Mouse (Mus musculus) MEL (cell line): ENCODE measurements around the gene Hoxc9.

Source experiments
- CTCF ChIP-seq, 3 experiments: IDR thresholded peaks in 2 of 3; conservative IDR thresholded peaks in 1 of 3; 2 replicates each; pipeline ENCODE4 v1.5.1; 2011 to 2012; ENCODE audit warnings: low read length in 3 of 3, low read depth in 2 of 3, mild to moderate bottlenecking in 2 of 3, improper control_type of control experiment in 1 of 3, inconsistent platforms in 1 of 3, mixed read lengths in 1 of 3, moderate library complexity in 1 of 3; ENCODE audit not compliant: control insufficient read depth in 1 of 3, insufficient read depth in 1 of 3, poor library complexity in 1 of 3, severe bottlenecking in 1 of 3
- ETS1 ChIP-seq: IDR thresholded peaks from 2 replicates; pipeline ENCODE4 v1.6.1; 2012; ENCODE audit warnings: low read depth, mild to moderate bottlenecking, inconsistent platforms, low read length, improper control_type of control experiment, moderate library complexity
- GATA1 ChIP-seq: IDR thresholded peaks from 2 replicates; pipeline ENCODE4 v1.6.1; 2011; ENCODE audit warnings: low read depth, low read length, improper control_type of control experiment
- HCFC1 ChIP-seq: IDR thresholded peaks from 2 replicates; pipeline ENCODE4 v1.6.1; 2012; ENCODE audit warnings: low read depth, mild to moderate bottlenecking, inconsistent platforms, low read length, improper control_type of control experiment, moderate library complexity
- MAZ ChIP-seq: IDR thresholded peaks from 2 replicates; pipeline ENCODE4 v1.6.1; 2012; ENCODE audit warnings: low read depth, mild to moderate bottlenecking, inconsistent platforms, low read length, improper control_type of control experiment
- POLR2A ChIP-seq, 2 experiments: IDR thresholded peaks; 2 replicates each; pipeline ENCODE4 v1.6.1; 2011 to 2012; ENCODE audit warnings: low read length in 2 of 2, mild to moderate bottlenecking in 2 of 2, control low read depth in 1 of 2, improper control_type of control experiment in 1 of 2, low read depth in 1 of 2, moderate library complexity in 1 of 2; ENCODE audit not compliant: control insufficient read depth in 1 of 2, insufficient read depth in 1 of 2, poor library complexity in 1 of 2
- SMC3 ChIP-seq: IDR thresholded peaks from 2 replicates; pipeline ENCODE4 v1.6.1; 2011; ENCODE audit warnings: low read depth, low read length, improper control_type of control experiment
- USF2 ChIP-seq, 2 experiments: IDR thresholded peaks; 2 replicates each; pipeline ENCODE4 v1.6.1; 2011 to 2012; ENCODE audit warnings: improper control_type of control experiment in 2 of 2, low read length in 2 of 2, borderline replicate concordance in 1 of 2, inconsistent platforms in 1 of 2, low read depth in 1 of 2, mild to moderate bottlenecking in 1 of 2; ENCODE audit not compliant: insufficient read depth in 1 of 2
- ZMIZ1 ChIP-seq: IDR thresholded peaks from 2 replicates; pipeline ENCODE4 v1.6.1; 2012; ENCODE audit warnings: low read depth, mild to moderate bottlenecking, inconsistent platforms, low read length, improper control_type of control experiment, moderate library complexity

DNA sequence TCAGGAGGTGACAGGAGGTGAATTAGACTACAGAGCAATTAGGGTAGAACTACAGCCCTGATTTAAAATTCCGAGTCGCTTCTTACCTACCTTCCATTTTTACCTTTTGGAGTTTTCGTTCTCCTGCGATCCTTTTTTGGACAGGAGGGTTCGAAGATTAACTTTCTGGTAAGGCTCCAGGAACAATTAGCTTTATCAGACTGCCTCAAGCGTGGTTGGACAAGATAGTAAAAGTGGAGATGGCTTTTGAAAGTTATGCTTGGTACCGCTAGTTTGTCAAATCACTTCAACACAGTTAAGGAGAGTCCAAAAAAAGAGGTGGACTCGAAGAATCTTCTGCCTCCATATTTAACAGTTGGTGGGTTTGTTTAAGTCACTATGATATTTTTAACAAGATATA lies 45.3 kb downstream of the Hoxc9 start:
- peak; percentile 92 for TF ChIP-seq GATA1
- no peak for TF ChIP-seq ZMIZ1
- TF ChIP-seq USF2 (IDR thresholded peaks at IDR 0.05; ENCODE audit: borderline replicate concordance in 1 of 2, insufficient read depth in 1 of 2, low read depth in 1 of 2, low read length in 2 of 2) = no peak
- no peak for TF ChIP-seq POLR2A (IDR thresholded peaks at IDR 0.05; ENCODE audit: control insufficient read depth in 1 of 2, insufficient read depth in 1 of 2, low read depth in 1 of 2, low read length in 2 of 2, poor library complexity in 1 of 2)
- TF ChIP-seq HCFC1 = no peak
- no peak for TF ChIP-seq CTCF (IDR thresholded peaks at IDR 0.05 in 2 of 3, conservative IDR thresholded peaks at IDR 0.05 in 1 of 3; ENCODE audit: control insufficient read depth in 1 of 3, insufficient read depth in 1 of 3, low read depth in 2 of 3, low read length in 3 of 3, poor library complexity in 1 of 3, severe bottlenecking in 1 of 3)
- no peak for TF ChIP-seq MAZ
- TF ChIP-seq SMC3 = no peak
- TF ChIP-seq ETS1 = peak; percentile 57; the same call in 1 of the 2 replicates
